Mouse (Mus musculus) MEL (cell line): ENCODE measurements around the gene Tex47. TPM values are rescaled to one million over a fixed set of nuclear protein-coding genes. Genes with fewer than 3 reads are reported as not detected.

Experiments
- DNase-seq: peaks from one replicate; pipeline ENCODE4 v3.0.0; 2011; ENCODE audit warnings: low read depth, low spot score
- H3K27ac ChIP-seq: 2 replicates; pipeline ENCODE4 v1.5.1; 2012; ENCODE audit warnings: low read depth, mild to moderate bottlenecking, control low read depth, low read length, moderate library complexity; ENCODE audit not compliant: control insufficient read depth
- H3K27me3 ChIP-seq, 2 experiments: fragments of 150-350 bp in 1 of 2; sonication (generic) in 1 of 2; 2 replicates each; pipeline ENCODE4 v1.6.1; 2012; ENCODE audit warnings: low read length in 2 of 2, mild to moderate bottlenecking in 2 of 2, improper control_type of control experiment in 1 of 2, moderate library complexity in 1 of 2; ENCODE audit not compliant: insufficient read depth in 2 of 2, control insufficient read depth in 1 of 2
- H3K36me3 ChIP-seq, 2 experiments: 2 replicates each; pipeline ENCODE4 v1.6.1; 2012 to 2014; ENCODE audit warnings: low read length in 2 of 2, improper control_type of control experiment in 1 of 2, inconsistent platforms in 1 of 2, mild to moderate bottlenecking in 1 of 2; ENCODE audit not compliant: insufficient read depth in 2 of 2, control insufficient read depth in 1 of 2
- H3K4me1 ChIP-seq, 2 experiments: fragments of 150-350 bp in 1 of 2; sonication (generic) in 1 of 2; 2 replicates each; pipeline ENCODE4 v1.6.1; 2012; ENCODE audit warnings: low read length in 2 of 2, improper control_type of control experiment in 1 of 2, mild to moderate bottlenecking in 1 of 2; ENCODE audit not compliant: insufficient read depth in 2 of 2, control insufficient read depth in 1 of 2
- H3K4me3 ChIP-seq, 2 experiments: fragments of 150-350 bp in 1 of 2; sonication (generic) in 1 of 2; 2 replicates each; pipeline ENCODE4 v1.5.1; 2012; ENCODE audit warnings: low read depth in 2 of 2, low read length in 2 of 2, mild to moderate bottlenecking in 2 of 2, moderate library complexity in 2 of 2, control low read depth in 1 of 2, improper control_type of control experiment in 1 of 2; ENCODE audit not compliant: control insufficient read depth in 1 of 2, insufficient read depth in 1 of 2
- H3K79me2 ChIP-seq: 2 replicates; pipeline ENCODE4 v1.6.1; 2012; ENCODE audit warnings: mild to moderate bottlenecking, low read length, moderate library complexity; ENCODE audit not compliant: control insufficient read depth, poor library complexity, insufficient read depth
- H3K9ac ChIP-seq: 2 replicates; pipeline ENCODE4 v1.6.1; 2012; ENCODE audit warnings: low read depth, mild to moderate bottlenecking, control low read depth, low read length, moderate library complexity; ENCODE audit not compliant: control insufficient read depth, poor library complexity, severe bottlenecking
- H3K9me3 ChIP-seq: fragments of 150-350 bp; sonication (generic); replicated peaks from 2 replicates; pipeline ENCODE4 v1.6.1; 2012; ENCODE audit warnings: mild to moderate bottlenecking, low read length, improper control_type of control experiment, moderate library complexity; ENCODE audit not compliant: insufficient read depth
- CHD1 ChIP-seq: IDR thresholded peaks from 2 replicates; pipeline ENCODE4 v1.6.1; 2012; ENCODE audit warnings: low read depth, mild to moderate bottlenecking, inconsistent platforms, low read length, improper control_type of control experiment
- CTCF ChIP-seq, 3 experiments: IDR thresholded peaks in 2 of 3; conservative IDR thresholded peaks in 1 of 3; 2 replicates each; pipeline ENCODE4 v1.5.1; 2011 to 2012; ENCODE audit warnings: low read length in 3 of 3, low read depth in 2 of 3, mild to moderate bottlenecking in 2 of 3, improper control_type of control experiment in 1 of 3, inconsistent platforms in 1 of 3, mixed read lengths in 1 of 3, moderate library complexity in 1 of 3; ENCODE audit not compliant: control insufficient read depth in 1 of 3, insufficient read depth in 1 of 3, poor library complexity in 1 of 3, severe bottlenecking in 1 of 3
- E2F4 ChIP-seq: IDR thresholded peaks from 2 replicates; pipeline ENCODE4 v1.6.1; 2011; ENCODE audit warnings: low read depth, low read length, improper control_type of control experiment, borderline replicate concordance
- ETS1 ChIP-seq: IDR thresholded peaks from 2 replicates; pipeline ENCODE4 v1.6.1; 2012; ENCODE audit warnings: low read depth, mild to moderate bottlenecking, inconsistent platforms, low read length, improper control_type of control experiment, moderate library complexity
- GABPA ChIP-seq: IDR thresholded peaks from 2 replicates; pipeline ENCODE4 v1.6.1; 2012; ENCODE audit warnings: low read depth, mild to moderate bottlenecking, inconsistent platforms, low read length, improper control_type of control experiment, moderate library complexity
- KAT2A ChIP-seq: conservative IDR thresholded peaks from 2 replicates; pipeline ENCODE4 v1.6.1; 2012; ENCODE audit warnings: low read depth, low read length, improper control_type of control experiment, inconsistent platforms
- MEF2A ChIP-seq: IDR thresholded peaks from 2 replicates; pipeline ENCODE4 v1.6.1; 2014; ENCODE audit warnings: low read depth, mild to moderate bottlenecking, inconsistent platforms, low read length, improper control_type of control experiment; ENCODE audit not compliant: poor library complexity, insufficient replicate concordance, severe bottlenecking; ENCODE audit errors: extremely low read depth
- MYB ChIP-seq: IDR thresholded peaks from 2 replicates; pipeline ENCODE4 v1.6.1; 2011; ENCODE audit warnings: mild to moderate bottlenecking, low read depth, low read length, improper control_type of control experiment
- MYC ChIP-seq: IDR thresholded peaks from 2 replicates; pipeline ENCODE4 v1.6.1; 2011; ENCODE audit warnings: low read depth, mild to moderate bottlenecking, low read length, improper control_type of control experiment, moderate library complexity
- POLR2A ChIP-seq, 2 experiments: IDR thresholded peaks; 2 replicates each; pipeline ENCODE4 v1.6.1; 2011 to 2012; ENCODE audit warnings: low read length in 2 of 2, mild to moderate bottlenecking in 2 of 2, control low read depth in 1 of 2, improper control_type of control experiment in 1 of 2, low read depth in 1 of 2, moderate library complexity in 1 of 2; ENCODE audit not compliant: control insufficient read depth in 1 of 2, insufficient read depth in 1 of 2, poor library complexity in 1 of 2
- RAD21 ChIP-seq: IDR thresholded peaks from 2 replicates; pipeline ENCODE4 v1.6.1; 2011; ENCODE audit warnings: mild to moderate bottlenecking, low read depth, low read length, improper control_type of control experiment
- RCOR1 ChIP-seq: IDR thresholded peaks from 2 replicates; pipeline ENCODE4 v1.6.1; 2012; ENCODE audit warnings: low read depth, mild to moderate bottlenecking, inconsistent platforms, low read length, improper control_type of control experiment
- TAL1 ChIP-seq: IDR thresholded peaks from 2 replicates; pipeline ENCODE4 v1.6.1; 2012; ENCODE audit warnings: mild to moderate bottlenecking, inconsistent platforms, low read length, moderate library complexity, mixed read lengths
- UBTF ChIP-seq: IDR thresholded peaks from 2 replicates; pipeline ENCODE4 v1.6.1; 2012; ENCODE audit warnings: low read depth, mild to moderate bottlenecking, inconsistent platforms, low read length, improper control_type of control experiment, moderate library complexity, borderline replicate concordance; ENCODE audit not compliant: insufficient read depth
- ZMIZ1 ChIP-seq: IDR thresholded peaks from 2 replicates; pipeline ENCODE4 v1.6.1; 2012; ENCODE audit warnings: low read depth, mild to moderate bottlenecking, inconsistent platforms, low read length, improper control_type of control experiment, moderate library complexity
- ZNF384 ChIP-seq: IDR thresholded peaks from 2 replicates; pipeline ENCODE4 v1.6.1; 2012; ENCODE audit warnings: low read depth, mild to moderate bottlenecking, inconsistent platforms, low read length, improper control_type of control experiment
- polyA plus RNA-seq, 2 experiments: library from polyadenylated mRNA; stranded (reverse) in 1 of 2; unstranded in 1 of 2; fragments of >175 nt in 1 of 2; fragments of >200 nt in 1 of 2; gene quantifications; 2 replicates each; pipeline versions ENCODE4 v1.2.1 to v1.2.4; 2012; ENCODE audit warnings: low replicate concordance in 2 of 2, low read depth in 1 of 2; ENCODE audit not compliant: insufficient read length in 2 of 2, insufficient read depth in 1 of 2, missing spikeins in 1 of 2
- total RNA-seq: library from RNA; depleted of rRNA; stranded (reverse); fragments of 300-350 nt; gene quantifications from 2 replicates; pipeline ENCODE4 v1.2.3, GENCODE M21; 2012

Gene Tex47
- total and polyA plus RNA-seq, 3 experiments, result not detected

DNA sequence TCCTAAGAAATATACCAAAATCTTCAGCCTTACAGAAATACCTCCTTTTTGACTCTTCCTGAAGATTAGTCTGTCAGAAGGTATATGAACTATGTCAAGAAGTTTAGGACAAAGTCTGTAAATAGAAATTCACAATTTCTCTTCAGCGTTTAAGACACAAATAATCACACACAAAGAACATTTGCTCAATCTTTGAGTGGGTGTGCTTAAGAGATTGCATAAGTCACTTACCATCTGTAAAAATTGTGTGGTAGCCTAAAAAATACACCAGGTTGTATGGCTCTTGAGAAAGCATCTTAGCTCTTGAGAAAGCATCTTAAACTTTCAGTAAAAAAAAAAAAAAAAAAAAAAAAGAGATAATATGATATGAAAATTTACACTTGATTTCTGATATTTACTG lies 19.6 kb upstream of the Tex47 start:
- Histone ChIP-seq H3K79me2 (no peaks in the 10 kb centered on the region), H3K27me3 (no peaks in the 10 kb centered on the region), H3K4me3 (no peak overlapping the region), H3K9me3 (no peaks in the 10 kb centered on the region), H3K4me1 (no peaks in the 10 kb centered on the region), H3K27ac (no peak overlapping the region), H3K36me3 (no peaks in the 10 kb centered on the region), H3K9ac (no peak overlapping the region)
- TF ChIP-seq RCOR1 (no peak), ETS1 (no peak), TAL1 (no peak), ZMIZ1 (no peak), CTCF (IDR thresholded peaks at IDR 0.05 in 2 of 3, conservative IDR thresholded peaks at IDR 0.05 in 1 of 3; ENCODE audit: control insufficient read depth in 1 of 3, insufficient read depth in 1 of 3, low read depth in 2 of 3, low read length in 3 of 3, poor library complexity in 1 of 3, severe bottlenecking in 1 of 3) (no peak), RAD21 (no peak), MYB (no peak), MEF2A (no peak), KAT2A (no peak), CHD1 (no peak), UBTF (no peak), GABPA (no peak)
- DNase-seq, result no peak

DNA sequence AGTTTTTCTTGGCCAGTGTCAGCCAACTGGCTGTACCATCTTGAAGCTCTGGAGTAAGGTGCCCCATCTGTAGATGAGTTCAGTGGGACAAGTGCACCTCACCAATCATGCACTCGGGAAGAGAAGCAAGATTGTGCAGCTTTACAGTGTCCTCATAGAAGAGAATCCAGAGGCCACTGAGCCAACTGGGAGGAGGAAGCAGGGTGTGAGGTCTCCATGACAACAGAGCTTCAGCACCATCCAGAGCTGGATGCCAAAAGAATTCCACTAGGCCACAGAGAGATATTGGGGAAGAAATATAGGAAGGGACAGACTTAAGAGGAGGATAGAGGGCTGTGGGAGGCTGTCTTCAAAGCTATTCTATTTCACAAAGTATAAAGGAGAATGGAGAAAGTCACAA lies 950 bp upstream of the Tex47 start:
- Histone ChIP-seq H3K27me3 (no peaks in the 10 kb centered on the region), H3K4me3 (no peak overlapping the region), H3K4me1 (no peaks in the 10 kb centered on the region), H3K79me2 (no peaks in the 10 kb centered on the region), H3K9ac (no peak overlapping the region), H3K36me3 (no peaks in the 10 kb centered on the region), H3K27ac (no peak overlapping the region), H3K9me3 (no peaks in the 10 kb centered on the region)
- TF ChIP-seq TAL1 (no peak), CTCF (IDR thresholded peaks at IDR 0.05 in 2 of 3, conservative IDR thresholded peaks at IDR 0.05 in 1 of 3; ENCODE audit: control insufficient read depth in 1 of 3, insufficient read depth in 1 of 3, low read depth in 2 of 3, low read length in 3 of 3, poor library complexity in 1 of 3, severe bottlenecking in 1 of 3) (no peak), MYC (no peak), ZNF384 (no peak), E2F4 (no peak), POLR2A (IDR thresholded peaks at IDR 0.05; ENCODE audit: control insufficient read depth in 1 of 2, insufficient read depth in 1 of 2, low read depth in 1 of 2, low read length in 2 of 2, poor library complexity in 1 of 2) (no peak)
- DNase-seq, result no peak
